Mouse (Mus musculus): ENCODE results near the gene Slc6a21. TPM values are rescaled to one million over a fixed set of nuclear protein-coding genes. Genes with fewer than 3 reads are reported as not detected.
"Not testable (repeated sequence)": the region's sequence is repeated elsewhere in the genome, so short reads cannot be mapped to it uniquely, and the experiment has no call there.

Slc6a21 gene
- total RNA-seq, 2 experiments from 2014 or later, result not detected

DNA sequence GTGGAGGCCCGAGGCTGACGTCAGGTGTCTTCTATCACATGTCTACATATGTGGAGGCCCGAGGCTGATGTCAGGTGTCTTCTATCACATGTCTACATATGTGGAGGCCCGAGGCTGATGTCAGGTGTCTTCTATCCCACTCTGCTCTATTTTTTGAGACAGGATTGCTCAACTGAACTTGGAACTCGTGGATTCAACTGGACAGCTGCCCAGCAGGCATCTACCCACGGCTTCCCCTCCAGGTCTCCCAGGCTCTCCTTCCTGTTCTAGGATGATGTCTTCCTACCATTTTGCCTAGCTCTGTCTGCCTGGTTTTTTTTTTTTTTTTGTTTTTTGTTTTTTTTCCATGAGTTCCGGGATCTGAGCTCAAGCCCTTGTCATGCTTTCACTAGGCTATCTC, 21.5 kb upstream of the Slc6a21 start:
- not testable (repeated sequence) for DNase-seq (ENCODE audit: low spot score in 2 of 2)

DNA sequence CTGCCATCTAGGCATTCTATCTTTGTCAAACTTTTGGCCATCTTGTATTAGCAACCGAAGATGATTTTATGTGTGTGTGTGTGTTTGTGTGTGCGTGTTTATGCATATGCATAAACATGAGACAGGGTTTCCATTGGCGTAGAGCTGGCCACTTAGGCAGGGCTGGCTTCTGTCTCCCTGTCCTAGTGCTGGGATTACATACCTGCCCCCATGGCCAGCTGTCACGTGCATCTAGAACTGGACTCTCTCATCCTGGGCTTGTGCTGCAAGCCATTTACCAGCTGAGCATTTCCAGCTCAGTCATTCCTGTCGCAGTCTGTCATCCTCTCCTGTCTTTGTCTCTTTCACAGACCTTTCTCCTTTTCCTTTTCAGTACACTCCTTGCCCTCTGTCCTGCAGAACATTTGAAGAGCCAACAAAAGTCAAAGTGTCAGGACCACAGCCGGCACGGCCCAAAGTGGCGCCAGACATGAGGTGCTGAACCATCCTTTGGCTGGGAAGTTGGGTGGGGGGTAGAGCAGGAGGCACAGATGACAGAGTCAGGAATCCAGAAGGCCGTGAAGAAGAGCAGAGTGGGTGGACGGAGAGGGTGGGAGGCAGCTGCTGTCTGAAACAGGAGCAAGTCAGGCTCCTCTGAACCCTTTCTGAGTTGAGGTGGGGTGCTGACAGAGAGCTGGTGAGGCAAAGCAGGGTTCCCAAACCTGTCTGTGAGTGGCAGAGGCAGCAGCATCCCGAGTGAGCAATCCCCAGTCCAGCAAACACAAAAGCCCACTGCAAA, 20.1 kb upstream of the Slc6a21 start:
- DNase-seq (ENCODE audit: low spot score in 2 of 2), result no peak

DNA sequence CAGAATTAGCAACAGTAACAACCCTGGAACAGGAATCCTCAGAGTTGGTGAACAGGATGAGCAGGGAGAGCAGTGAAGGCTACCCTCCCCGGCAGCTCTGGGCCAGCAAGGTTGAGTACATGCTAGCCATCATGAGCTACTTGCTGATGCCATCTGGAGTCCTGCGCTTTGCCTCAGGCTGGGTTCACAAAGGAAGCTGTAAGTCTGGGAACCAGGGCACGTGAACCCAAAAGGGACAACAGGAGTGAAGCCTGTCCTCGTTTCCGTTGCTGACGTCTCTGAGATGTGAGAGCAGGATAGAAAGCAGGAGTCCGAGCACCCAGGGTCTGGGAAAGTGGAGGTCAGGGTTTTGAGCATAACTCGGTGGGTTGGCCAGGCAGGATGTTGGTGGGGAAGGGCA, 18.0 kb upstream of the Slc6a21 start:
- DNase-seq (ENCODE audit: low spot score in 2 of 2), result no peak

DNA sequence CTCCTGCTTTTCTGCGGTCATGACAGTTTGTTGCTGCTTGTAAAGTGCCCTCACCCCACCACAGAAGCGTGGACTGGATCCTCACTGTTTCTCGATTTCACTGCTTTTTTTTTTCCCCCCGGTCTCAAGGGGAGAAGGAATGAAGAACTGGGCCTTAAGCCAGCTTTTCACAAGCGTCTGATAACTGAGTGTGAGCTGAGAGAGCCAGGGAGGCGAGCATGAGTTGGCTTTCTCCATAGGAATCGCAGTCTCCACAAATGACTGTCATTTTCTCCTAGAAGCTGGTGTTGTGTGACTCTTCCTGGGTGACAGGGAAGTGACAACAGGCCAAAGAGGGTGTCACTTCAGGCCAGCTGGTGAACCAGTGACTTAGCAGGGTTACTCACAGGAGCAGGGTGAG, 15.0 kb upstream of the Slc6a21 start:
- no peak for DNase-seq (ENCODE audit: low spot score in 2 of 2)

DNA sequence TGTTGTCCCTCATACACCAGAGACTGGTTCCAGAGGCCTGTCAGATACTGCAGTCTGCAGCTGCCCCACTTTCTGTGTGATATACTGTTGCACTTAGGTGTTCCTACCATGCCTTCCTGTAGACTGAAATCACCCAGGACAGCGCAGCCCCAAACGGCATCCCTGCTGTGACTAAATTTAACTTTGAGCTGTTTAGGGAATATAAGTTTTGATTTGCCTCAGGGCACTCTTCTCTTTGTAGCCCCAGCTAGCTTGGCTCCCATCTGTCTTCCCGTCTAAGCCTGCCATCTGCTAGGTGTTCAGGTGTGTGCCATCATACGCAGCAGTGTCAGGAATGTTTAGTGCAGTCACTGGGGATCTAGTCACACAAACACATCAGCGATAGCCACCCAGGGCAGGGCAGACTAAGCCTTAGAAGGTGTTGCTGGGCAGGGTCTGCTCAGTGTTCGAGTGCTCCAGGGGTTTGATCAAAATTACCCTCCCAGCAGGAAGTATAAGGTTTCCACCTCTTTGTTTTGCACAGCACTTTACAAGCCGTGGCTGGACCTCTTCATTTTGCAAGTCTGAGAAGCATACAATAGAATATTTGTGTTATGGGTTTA, 14.2 kb upstream of the Slc6a21 start:
- DNase-seq (ENCODE audit: low spot score in 2 of 2), result no peak

DNA sequence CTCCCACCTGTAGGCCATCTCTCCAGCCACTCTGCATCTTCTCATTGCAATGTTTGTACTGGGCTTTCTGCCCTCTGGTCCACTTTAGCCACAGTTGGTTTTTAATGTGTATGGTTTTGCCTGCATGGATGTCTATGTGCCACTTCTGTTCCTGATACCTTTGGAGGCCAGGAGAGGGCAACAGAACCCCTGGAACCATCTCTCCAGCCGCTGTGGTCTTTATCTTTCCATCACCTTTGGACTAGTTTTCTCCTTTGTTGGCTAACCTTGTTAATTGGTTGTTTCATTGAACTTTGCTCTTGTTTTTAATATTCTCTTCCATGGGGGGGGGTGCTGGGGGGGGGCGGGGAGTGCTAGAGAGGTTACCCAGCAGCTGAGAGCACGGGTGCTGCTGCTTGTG, 13.0 kb upstream of the Slc6a21 start:
- DNase-seq (ENCODE audit: low spot score in 2 of 2), result no peak

DNA sequence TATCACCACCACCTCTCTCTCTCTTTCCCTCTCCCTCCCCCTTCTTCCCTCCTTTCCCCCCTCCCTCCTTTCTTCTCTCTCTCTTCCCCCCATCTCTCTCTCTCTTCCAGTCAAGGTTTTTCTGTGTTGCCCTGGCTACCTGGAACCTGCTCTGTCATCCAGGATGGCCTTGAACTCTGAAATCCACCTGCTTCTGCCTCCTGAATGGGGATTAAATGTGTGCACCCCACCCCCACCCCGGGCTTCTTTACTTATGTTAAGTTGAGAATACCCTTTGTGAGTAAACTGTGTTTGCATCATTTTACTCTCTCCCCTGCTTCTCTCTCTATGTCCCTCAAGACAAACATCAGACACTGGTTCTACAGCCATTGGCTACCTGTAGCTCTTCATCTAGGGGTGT, 11.8 kb upstream of the Slc6a21 start:
- no peak for DNase-seq (ENCODE audit: low spot score in 2 of 2)

DNA sequence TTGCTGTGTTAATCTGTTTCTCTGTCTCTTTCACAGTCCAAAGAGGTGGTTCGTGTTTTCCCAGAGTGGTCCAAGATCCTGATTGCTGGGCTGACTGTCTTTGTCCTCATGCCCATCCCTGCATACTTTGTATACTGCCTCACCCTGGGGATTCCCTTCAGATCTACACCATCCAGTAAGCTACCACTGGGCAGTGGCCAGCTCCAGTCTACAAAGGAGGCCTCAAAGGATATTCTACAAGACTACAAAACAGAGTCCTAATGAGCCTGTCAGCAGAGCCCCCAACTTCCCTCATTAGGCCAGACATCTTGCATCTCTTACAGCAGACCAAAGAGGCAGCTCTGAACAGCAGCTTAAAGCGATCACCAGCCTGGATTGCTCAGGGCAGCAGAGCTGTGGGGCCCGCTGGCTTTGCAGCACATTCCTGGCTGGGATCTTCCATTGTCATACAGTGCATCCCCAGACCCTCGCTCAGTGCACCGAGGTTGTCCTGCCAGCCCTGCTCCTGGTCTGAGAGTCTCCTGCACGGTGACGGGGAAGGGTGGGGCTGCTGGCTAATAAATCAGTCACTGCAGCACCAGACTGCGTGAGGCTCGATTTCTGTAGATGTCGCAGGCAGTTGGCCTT, 4.4 kb upstream of the Slc6a21 start:
- no peak for DNase-seq (ENCODE audit: low spot score in 2 of 2)

DNA sequence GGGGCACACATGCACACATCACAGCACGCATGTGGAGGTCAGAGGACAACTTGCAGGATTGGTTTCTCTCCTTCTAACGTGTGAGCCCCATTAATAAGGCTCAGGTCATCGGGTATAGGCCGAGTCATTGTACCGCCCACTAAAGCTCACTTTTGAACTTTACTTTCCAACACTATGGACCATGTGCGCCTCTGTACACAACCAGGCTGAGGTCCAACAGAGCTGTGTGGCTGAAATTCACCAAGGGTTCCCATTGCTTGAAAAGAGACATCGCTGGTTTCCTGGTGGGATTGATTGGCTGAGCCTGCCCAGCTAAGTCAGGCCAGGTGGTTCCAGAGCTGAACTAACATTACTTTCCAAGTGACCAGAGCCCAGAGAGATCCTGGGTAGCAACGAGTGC, 3.6 kb upstream of the Slc6a21 start:
- no peak for DNase-seq (ENCODE audit: low spot score in 2 of 2)

DNA sequence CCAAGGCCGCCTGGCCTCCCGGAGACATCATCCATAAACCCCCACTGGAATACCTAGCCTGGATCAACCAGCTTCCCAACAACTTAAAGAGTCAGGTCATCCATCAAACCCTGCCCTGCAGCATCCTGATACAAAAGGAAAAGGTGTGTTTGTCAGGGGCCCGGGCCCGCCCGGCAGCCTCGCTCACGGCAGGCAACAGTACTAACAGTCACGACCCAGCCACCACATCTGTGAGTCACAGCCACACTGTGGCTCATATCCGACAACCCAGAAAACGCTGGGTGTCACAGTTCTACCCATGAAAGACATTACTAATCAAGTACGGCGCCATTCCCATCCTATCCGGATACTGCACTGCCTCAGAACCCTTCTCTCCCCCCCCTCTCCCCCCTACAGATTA, 9.2 kb downstream of the Slc6a21 start:
- DNase-seq (ENCODE audit: low spot score in 2 of 2), result no peak

DNA sequence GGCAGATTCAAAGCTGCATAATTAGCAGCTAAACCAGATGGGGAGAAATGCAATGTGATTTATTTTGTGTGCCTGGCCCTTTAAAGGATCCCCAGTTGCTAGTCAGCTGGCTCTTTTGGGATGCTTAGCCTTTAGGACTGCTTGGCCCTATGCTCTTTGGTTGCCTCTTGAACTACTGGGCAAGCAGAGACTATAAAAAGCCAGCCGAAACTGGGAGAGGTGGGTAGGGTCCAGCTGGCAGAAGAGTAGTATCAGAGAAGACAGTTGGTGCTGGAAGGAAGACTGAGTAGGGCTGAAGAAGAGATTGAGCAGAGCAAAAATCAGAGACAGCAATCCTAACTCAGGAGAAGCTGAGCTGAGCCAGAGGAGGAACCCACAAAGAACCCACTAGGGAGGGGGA, 19.3 kb downstream of the Slc6a21 start:
- DNase-seq (ENCODE audit: low spot score in 2 of 2), result no peak

DNA sequence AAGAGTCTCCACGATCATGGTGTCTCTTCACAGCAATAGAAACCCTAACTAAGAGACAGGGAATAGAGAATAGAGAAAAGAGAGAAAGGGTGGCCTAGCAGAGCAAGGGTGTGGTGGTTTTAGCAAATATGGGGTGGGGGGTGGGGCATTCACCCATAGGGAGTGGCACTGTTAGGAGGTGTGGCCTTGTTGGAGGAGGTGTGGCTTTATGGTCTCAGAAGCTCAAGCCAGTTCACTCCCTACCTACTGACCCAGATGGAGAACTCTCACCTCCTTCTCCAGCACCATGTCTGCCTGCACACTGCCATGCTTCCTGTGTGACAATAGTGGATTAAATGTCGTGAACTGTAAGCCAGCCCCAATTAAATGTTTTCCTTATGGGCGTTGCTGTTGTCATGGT, 20.2 kb downstream of the Slc6a21 start:
- DNase-seq (ENCODE audit: low spot score in 2 of 2), result no peak

DNA sequence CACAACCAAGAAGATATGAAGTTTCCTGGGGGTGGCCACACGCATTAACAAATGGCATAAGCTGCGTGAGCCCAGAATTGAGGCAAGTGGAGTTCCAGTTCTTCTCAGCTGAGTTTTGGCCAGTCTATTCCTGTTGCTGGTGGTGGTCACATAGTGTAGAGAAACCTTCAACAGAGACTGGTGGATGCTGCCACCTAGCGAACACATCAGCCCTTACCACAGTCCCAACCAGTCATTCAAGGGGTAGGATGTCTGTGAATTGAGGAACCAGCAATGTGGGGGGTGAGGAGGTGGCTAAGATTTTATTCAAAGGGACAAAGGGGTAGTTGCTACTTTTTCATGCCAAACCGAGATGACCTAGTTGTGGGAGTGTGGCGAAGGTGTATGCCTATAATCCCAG, 22.4 kb downstream of the Slc6a21 start:
- no peak for DNase-seq (ENCODE audit: low spot score in 2 of 2)

DNA sequence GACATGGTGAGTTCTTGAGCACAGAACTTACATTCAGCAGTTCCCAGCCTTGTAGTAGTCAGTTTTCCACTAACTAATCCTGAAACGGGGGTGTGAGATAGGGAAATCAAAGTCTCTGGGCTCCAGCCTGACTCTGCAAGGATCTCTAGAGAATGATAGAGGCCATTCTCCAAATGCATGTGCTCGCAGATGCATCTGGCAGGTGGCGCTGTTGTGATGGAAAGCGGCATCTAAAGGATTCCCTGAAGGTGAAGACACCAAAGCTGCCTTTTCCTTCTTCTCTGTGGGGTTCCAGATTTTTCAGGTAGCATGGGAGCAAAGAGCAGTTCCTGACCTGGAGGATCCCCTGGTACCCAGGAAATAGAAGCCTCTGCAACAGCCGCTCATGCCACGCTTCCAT, 23.0 kb downstream of the Slc6a21 start:
- DNase-seq (ENCODE audit: low spot score in 2 of 2), result peak; percentile 15 to 39

DNA sequence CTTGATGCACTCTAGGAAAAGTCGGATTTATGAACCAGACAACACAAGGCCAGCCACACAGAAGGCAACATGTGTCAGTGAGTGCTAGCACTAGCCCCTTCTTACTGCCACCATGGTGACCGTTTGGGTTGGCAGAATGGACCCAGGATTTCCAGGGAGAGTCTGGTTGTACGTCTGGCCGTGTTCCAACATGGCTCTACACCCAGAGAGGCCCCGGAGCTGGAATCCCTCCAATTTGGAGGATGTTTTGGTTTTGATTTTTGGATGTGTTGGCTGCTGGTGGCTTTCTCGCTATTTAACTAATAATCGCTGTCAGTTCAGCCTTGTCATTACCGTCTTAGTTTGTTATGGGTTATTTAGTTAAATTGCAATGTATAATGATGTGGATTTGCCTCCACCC, 25.3 kb downstream of the Slc6a21 start:
- DNase-seq (ENCODE audit: low spot score in 2 of 2), result no peak

DNA sequence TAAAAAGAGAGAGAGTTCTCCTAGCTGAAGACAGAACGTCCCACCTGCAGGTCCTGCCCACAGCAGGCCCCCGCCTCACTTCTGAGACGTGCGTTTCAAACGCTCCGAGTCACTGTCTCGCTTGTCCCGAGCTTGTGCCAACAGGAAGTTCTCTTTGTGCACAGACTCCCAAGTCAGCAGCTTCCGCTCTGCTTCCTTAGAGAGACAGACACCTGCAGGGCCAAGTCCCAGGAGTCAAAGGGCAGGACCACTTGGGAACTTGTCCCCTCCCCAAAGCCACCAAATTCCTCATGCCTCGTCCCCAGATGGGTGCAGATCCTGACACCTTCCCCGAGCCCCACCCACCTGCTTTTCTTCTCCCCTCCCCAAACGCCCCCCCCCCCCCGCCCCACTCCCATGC, 27.6 kb downstream of the Slc6a21 start:
- no peak for DNase-seq (ENCODE audit: low spot score in 2 of 2)

DNA sequence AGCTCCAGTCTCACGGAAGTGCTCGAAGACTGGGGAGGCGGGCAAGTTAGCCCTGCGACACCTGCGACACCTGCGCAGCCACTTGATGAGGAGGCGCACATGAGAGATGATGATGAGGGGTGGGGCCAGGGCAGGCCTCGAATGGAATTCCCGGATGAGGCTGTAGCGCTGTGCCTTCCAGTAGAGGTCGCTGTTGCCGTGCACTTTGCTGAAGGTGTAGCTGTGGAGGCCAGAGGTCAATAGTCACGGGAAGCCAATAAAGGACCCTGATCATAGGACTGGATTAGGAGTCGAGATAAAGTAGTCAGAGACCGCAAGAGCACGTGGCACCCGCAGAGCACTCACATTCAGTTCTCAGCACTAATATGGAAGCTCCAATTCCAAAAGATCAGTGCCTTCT, 28.0 kb downstream of the Slc6a21 start:
- DNase-seq (ENCODE audit: low spot score in 2 of 2), result peak; percentile 19 to 59

DNA sequence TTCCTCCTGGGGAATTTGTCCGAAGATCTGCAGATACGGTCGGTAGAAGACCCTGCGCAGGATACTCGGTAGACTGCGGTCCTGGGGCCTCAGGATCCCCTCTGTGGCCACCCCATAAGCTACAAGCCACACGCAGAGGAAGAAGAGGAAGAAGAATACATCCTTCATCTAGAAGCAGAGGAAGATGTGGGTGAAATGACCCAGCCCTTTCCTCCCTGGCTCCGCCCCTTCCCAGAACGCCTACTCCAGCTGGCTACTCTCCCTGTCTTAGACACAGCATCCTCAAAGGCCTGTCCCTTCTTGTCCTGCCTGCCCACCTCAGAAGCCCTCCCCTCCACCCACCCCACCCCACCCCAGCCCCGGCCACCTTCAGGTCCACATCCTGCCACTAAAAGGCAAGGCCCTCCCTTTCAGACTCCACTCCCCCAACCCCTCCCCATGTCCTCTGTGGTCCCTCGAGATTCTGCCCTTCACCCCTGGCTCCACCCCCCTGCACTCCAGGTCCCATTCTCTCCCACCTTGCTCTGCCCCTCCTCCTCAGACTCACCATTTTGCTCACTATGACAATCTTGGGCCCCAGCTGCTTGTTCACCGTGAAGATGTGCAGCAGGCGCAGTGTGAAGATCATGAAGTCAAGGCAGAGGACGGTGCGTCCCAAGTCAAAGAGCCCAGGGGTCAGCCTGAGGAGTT, 31.4 kb downstream of the Slc6a21 start:
- DNase-seq (ENCODE audit: low spot score in 2 of 2), result no peak

DNA sequence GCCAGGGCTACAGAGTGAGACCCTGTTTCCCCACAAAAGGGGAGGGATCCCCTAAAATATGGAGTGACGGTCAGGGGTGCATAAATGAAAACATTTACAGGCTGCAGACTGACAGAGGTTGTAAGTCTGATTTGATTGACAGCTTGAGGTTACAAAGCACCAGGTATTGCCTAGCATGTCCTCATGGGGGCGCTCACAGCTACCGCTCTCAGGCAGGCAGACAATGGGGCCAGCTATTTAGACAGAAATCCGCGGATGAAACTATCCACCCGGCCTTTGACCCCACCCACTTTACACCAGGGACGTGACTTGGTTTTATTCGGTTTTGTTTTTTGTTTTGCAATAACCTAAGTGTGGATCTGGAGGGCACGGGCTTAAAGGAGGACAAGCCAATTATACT, 32.1 kb downstream of the Slc6a21 start:
- DNase-seq (ENCODE audit: low spot score in 2 of 2), result no peak

DNA sequence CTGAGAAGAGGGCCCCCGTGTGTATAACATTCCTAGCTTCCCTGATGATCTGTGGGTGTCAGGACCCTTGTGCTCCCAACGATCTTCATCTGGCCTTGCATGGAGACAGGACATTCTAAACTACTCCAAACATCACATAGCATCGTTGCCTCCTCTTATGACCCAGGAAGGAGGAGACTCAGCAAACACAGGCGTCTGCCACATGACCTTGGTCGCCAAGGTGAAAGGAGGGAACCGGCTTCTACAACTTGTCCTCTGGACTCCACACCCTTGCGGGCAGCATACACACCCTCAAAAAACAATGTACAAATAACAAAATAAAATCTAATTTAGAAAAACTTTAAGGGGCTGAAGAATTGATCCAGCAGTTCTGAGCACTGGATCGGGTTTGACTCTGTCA, 34.7 kb downstream of the Slc6a21 start:
- no peak for DNase-seq (ENCODE audit: low spot score in 2 of 2)

DNA sequence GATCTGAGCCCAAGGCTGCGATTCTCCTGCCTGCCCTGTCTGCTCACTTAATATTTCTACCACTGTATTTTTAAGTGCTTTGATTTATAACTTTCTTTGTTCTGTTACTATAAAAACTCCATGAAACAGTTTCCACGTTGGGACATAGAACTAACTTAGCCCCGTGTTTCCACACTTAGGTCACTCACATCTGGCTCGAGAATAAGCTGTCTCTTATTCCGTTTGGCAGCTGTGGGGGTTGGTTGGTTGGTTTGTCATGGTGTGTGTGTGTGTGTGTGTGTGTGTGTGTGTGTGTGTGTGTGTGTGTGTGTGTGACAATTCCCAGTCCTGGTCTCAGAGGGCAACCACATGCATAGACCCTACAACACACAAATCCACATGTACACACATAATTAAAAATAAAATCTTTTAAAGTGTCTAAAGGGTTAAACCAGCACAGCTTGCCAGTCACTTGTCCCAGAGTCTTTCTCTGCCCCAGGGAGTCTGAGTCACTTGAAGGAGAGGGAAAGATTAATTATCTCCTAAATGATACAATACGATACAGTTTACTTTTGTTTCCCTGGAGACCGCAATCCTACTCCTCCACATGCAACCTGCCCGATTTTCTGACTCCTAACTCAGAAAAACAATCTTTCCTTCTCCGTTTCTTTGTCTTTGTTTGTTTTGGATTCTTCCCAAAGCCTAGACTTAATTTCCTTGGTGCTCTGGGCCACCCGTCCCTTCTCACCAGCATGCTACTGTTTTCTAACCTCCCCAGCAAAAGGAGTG, 35.6 kb downstream of the Slc6a21 start:
- DNase-seq (ENCODE audit: low spot score in 2 of 2), result no peak

All from adrenal gland, postnatal 4 days (tissue).